Mouse (Mus musculus): ENCODE data around the gene Hoxc4.

DNA sequence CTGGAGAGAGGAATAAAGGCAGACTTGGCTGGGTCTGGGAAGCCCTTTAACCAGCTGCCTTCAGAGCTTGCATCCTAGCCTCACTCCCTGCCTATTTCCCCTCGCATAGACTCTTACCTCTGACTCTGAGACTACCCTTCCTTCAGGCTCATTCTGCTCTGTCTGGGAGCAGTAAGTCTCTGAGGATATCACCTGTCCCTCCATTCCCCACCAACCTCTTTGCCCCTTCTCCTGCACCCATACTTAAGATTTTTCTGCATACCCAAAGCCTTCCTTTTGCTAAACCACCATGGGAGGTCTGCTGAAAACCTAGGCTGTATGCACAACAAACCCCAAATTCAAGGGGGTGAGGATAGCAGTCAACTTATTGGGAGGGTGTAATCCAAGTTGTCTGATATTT is 38.8 kb upstream of the Hoxc4 start:
- TF ChIP-seq CTCF (IDR thresholded peaks at IDR 0.05; ENCODE audit: extremely low read depth, insufficient read depth, insufficient read length, insufficient replicate concordance) (no peak), POLR2A (IDR thresholded peaks at IDR 0.05; ENCODE audit: low read depth, low read length) (no peak)

Data from spleen, adult 2 months (tissue).